Mouse (Mus musculus) heart, adult 18-20 months (tissue): ENCODE results near the gene Il17f. TPM values are rescaled to one million over a fixed set of nuclear protein-coding genes. Genes with fewer than 3 reads are reported as not detected.
"Not testable (repeated sequence)": the region's sequence is repeated elsewhere in the genome, so short reads cannot be mapped to it uniquely, and the experiment has no call there.

Experiments used
- DNase-seq, 2 experiments: peaks; one replicate each; pipeline ENCODE4 v3.0.0; 2021 to 2022; ENCODE audit warnings: mixed read lengths in 1 of 2
- total RNA-seq, 2 experiments: library from RNA; stranded (reverse); gene quantifications; 2 replicates each; pipeline ENCODE4 v1.2.3; 2021

The Il17f gene
- total RNA-seq, 2 experiments from 2014 or later = not detected

GRCm38 (mm10) chr1:20787046-20787445, 3.4 kb downstream of the Il17f start:
- no peak for DNase-seq

GRCm38 (mm10) chr1:20778366-20778765, 12.1 kb downstream of the Il17f start:
- no peak for DNase-seq

GRCm38 (mm10) chr1:20774026-20774730, 16.2 kb downstream of the Il17f start:
- DNase-seq = not testable (repeated sequence)

- no peak for DNase-seq
Observed at GRCm38 (mm10) chr1:20766526-20766925, 23.9 kb downstream of the Il17f start.

- no peak for DNase-seq
Observed at GRCm38 (mm10) chr1:20761411-20761810, 29.0 kb downstream of the Il17f start.

GRCm38 (mm10) chr1:20760331-20760730, 30.1 kb downstream of the Il17f start:
- no peak for DNase-seq

- no peak for DNase-seq
Observed at GRCm38 (mm10) chr1:20759799-20760198, 30.6 kb downstream of the Il17f start.

- no peak for DNase-seq
Observed at GRCm38 (mm10) chr1:20757586-20757985, 32.8 kb downstream of the Il17f start.

- DNase-seq = no peak
Observed at GRCm38 (mm10) chr1:20754439-20754838, 36.0 kb downstream of the Il17f start.

GRCm38 (mm10) chr1:20740496-20740998, 49.9 kb downstream of the Il17f start:
- no peak for DNase-seq

- no peak for DNase-seq
Observed at GRCm38 (mm10) chr1:20738483-20738882, 51.9 kb downstream of the Il17f start.

GRCm38 (mm10) chr1:20736572-20736971, 53.8 kb downstream of the Il17f start:
- no peak for DNase-seq

GRCm38 (mm10) chr1:20730903-20731302, 59.5 kb downstream of the Il17f start, which contains the start of gene Il17a:
TSS of gene Il17a (plus strand) at chr1:20730905.
- no peak for DNase-seq

Other genes with a start within 250 kb of the Il17f start
- gene Pkhd1, start 172.6 kb downstream of the Il17f start, total RNA-seq = not detected
- not detected for gene Il17a, start 59.7 kb downstream of the Il17f start, total RNA-seq
- gene Mcm3, start 29.7 kb upstream of the Il17f start, total RNA-seq = 1 to 10 TPM; 5.5 to 6.3 TPM
- 1 to 10 TPM in 1 of 2 experiments, under 1 TPM in 1; 0.79 to 1.4 TPM for gene Paqr8, start 100.0 kb upstream of the Il17f start, total RNA-seq
- under 1 TPM; 0.32 to 0.82 TPM for gene Efhc1, start 161.0 kb upstream of the Il17f start, total RNA-seq